Mouse (Mus musculus): ENCODE data around the gene Oaz2.

Gene Oaz2

DNA sequence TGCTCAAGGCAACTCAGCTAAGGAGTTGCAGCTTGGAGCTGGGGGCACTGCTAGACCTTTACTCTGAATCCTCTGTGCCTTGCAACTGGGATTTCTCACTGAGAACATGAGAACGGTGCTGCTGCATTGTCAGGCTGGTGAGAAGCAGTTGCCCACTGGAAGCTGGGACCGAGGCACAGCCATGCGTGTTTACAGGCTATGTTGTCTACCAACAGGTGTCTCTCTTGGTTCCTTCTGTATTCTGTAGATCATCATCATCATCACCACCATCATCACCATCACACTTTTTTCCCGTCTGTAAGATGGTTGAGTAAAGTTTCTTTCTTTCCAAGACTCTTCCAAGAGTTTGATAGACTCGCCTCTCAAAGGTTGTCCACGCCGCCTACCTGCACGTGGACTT lies at the start of gene Oaz2:
Oaz2 (plus strand) TSS at position 301 of the 400 bp plus-strand sequence.
- in situ Hi-C loops (cut with MboI, MseI), result loop anchor here (10.0 kb wide), 1 partner anchor 63 kb away; no protein-coding TSS in a partner anchor

DNA sequence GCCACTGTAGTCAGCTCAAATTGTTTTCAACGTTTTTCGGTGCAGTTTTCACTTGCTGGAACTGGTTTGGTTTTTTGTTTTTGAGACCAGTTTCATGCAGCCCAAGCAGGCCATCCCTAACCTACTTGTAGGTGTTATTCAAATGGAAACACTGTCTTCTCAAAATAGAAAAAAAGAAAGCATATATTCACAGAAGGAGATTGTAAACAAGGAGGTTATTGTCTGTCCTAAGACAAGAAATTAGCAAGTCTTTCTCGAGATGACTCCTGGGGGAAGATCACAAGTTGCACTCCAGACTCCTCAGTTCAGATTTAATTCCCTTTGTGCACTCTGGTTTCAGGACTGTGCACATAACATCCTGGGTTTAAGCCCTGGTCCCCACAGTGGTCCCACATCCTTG lies 48.5 kb upstream of the Oaz2 start:
- in situ Hi-C loops (cut with MboI, MseI), result no loop called here

DNA sequence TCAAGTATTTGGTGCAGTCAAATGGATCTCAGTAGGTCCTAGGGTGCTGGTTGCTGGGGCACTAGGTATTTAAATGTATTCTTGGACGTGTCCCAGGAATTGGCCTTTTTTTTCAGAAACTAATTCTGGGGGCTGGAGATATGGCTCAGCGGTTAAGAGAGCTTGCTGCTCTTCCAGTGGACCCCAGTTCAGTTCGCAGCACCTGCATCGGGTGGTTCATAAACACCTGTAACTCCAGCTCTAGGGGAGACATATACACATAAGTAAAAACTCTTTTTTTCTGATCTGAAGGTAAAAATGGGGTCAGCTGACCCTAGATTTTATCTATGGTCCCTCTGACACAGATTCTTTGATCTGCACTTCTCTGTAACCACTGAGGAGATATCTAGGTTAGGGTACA lies 46.6 kb upstream of the Oaz2 start:
- in situ Hi-C loops (cut with MboI, MseI), result no loop called here

DNA sequence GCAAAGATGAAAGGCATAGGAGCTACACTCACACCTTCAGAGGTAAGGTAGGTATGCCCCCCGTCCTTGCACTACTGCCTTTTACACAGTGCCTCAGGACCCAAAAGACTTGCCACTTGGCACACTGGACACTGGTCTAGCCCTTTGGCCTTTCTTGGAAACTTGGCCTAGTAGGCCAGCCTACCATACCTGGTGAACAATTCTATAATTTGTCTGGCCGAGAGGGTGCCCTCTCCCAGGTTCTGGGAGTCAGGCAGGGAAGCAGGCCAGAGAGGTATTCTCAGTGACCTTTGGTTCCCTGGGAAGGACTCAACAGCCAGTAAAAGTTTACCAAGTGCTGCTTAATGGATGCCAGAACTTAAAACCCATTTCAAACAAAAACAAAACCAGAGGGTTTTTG lies 46.1 kb upstream of the Oaz2 start:
- in situ Hi-C loops (cut with MboI, MseI), result no loop called here

DNA sequence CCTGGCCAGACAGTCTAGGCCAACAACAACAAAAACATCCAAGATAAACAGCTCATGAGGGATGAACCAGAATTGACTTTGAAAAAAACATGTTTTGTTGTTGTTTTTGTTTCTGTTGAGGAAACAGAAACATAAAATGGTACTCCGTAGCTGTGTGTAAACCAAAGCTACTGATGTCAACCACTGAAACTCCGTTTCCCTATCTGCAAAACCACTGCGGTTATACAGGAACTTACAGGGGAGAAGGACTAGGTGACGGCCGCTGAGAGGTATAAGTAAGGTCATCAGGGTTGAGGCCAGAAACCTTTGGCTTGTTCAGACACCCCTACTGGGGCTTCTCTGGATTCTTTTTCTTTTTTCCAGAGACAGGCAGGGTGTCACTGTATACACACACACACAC lies 45.0 kb upstream of the Oaz2 start:
- in situ Hi-C loops (cut with MboI, MseI), result no loop called here

DNA sequence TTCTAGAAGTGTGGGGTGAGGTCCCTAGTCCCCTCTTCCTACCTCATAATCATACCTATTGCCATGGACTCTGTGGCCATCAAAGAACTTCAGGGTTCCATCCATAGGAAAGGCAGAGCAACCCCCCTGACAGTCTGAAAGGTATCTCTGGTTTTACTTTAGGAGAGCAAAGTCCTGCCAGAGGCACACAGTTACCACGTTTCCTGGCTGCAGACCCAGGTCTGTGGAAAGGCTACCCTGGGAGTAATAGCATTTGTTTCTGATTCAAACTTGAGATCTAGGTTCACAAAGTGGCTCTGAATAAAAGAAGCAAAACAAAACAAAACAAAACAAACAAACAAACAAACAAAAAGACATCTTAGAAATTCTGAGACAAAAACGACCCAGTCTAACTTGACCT lies 43.5 kb upstream of the Oaz2 start:
- in situ Hi-C loops (cut with MboI, MseI), result no loop called here

DNA sequence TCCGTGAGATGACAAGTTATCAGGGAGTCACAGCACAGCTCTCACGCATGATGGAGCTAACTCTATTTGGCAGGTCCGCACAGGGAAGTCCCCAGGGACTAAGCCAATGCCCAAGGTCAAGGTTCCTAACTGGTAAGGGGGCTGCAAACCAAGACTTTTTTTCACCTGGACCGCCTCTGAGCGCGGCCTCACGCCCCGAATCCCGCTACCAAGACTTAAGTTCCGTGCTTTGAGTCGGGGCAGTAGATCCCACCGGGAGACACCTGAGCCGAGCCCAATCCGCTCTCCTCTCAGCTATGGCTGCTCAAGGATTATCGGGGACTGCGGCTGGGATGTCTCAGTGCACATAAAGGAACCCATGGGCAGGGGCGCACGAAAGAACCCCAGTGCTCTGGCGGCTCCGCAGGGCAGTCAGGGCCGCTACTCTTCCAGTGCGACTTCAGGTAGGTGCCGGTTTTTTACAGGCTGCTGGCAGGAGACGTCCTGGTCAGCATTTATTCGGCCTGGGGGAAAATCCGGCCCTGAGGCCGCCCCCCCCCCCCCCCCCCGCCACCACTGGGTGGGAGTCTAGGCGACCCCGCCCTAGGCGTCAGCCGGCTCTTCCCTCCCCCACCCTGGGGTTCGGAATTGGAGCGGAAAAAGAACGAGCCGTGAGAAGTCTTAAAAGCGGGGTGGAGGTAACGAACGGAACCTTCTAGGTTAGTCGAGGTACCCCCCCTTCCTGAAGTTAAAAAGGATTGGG lies 38.6 kb upstream of the Oaz2 start, which contains the start of gene Rbpms2:
Rbpms2 (plus strand) TSS at position 624 of the 742 bp plus-strand sequence.
- in situ Hi-C loops (cut with MboI, MseI), result no loop called here

DNA sequence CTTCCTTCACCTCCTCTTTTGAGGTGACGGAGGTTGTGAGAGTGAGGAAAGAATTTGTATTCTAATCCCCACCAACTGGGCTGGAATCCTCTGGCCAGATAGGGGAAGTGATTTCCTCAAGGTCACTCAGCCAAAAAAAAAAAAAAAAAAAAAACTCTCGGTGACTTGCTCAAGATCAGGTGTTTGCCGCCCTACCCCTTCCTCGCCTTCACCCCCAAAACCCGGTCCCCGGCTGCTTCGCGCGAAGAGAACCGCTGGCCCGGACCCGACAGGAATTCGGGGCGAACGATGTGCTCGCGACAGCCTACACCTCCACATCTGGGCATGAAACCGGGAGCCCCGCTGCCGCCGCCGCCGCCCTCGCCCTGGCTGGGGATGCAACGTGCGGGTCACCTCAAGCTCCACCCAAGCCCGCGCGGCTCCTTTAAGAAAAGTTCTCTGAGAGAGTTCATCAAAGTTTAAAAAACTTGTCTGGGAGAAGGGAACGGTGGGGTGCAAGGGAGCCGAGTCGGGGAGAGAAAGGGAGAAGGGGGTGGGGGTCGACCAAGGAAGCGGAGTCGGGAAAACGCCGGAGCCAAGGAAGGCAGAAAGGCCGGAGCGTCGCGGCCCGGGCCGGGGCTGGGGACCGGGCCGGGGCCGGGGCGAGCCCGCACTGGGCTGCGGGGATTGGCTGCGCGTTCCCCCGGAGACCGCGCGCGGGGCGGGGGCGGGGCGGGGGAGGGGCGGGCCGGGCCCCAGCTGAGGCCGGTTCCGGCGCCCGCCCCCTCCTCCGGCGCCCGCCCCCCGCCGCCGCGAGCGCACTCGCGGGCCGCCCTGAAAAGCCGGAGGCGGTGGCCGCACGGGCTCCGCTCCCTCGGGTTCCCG lies 37.8 kb upstream of the Oaz2 start:
- in situ Hi-C loops (cut with MboI, MseI), result no loop called here

DNA sequence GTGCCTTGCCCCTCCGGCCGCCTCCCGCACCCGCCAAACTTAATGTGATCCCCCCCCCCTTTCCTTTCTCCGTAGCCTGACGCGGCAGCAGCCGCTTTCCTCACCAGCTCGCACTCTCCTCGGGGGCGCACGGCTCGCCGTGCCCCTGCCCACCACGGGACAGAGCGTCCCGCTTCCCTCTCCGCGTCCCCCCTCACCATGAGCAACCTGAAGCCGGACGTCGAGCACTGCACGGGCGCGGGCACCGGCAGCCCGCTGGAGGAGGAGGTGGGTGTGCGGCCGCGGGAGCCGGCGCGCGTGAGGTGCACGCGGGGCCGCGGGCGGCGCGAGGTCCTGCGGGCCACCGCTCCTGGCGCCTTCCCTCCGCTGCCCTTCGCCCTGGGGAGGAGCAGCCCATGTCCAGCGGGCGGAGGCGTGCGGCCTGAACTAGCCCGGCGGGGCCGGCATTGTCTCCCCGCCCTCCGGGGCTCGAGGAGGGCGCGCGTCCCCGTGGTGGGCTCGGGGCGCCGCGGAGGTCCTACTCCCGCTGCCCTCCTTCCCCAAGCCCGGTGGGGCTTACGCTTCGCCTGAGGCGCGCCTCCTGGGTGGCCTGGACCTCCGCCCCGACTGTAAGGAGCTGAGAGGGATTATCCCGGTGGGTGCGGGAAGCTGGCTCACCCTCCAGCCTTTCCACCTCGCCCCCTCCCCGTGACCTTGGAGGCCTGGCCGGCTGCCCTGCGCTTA lies 37.0 kb upstream of the Oaz2 start:
- in situ Hi-C loops (cut with MboI, MseI), result no loop called here

DNA sequence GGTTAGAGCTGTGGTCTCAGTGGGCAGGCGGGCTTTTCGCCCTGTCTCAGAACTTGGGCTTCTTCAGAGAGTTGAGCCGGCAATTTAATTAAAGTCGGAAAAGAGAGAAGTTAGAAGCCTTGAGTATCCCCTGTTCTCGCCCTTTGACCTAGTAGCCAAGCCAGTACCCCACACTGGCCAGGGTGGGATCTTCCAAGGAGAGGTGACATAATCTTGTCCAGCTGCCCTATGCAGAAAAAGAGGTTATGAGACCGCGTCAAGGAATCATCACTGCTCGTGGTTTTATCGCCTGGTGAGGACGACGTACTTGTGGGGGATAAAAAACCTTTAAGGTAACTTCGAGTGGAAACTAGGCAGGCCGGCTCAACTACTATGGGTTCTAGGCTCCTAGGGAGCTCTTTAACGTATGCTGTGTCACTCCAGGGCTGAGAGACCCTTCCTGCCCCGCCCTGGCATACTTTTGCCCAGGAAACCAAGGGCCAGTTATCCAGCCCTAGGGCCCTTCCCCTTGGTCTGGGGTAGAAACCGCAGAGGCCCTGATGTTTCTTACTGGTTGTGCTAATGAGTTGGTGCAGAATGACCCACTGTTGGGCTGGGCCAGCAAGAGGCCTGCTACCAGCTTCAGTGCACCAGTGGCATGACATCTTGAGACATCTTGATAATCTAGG lies 36.3 kb upstream of the Oaz2 start:
- in situ Hi-C loops (cut with MboI, MseI), result no loop called here

DNA sequence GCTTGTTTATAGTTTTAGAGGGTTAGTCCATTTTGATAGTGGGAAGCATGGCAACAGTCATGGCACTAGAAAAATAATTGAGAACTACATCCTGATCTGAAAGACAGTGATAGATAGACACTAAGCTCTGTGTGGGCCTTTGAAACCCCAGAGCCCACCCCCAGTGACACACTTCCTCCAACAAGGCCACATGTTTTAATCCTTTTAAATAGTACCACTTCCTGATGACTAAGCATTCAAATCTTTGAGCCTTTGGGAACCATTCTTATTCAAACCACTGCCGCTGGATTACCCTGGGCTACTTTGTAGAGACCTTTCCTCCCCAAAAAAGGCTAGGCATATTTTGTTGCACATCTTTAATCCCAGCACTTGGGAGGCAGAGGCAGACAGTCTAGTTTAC lies 32.0 kb upstream of the Oaz2 start:
- in situ Hi-C loops (cut with MboI, MseI), result no loop called here

DNA sequence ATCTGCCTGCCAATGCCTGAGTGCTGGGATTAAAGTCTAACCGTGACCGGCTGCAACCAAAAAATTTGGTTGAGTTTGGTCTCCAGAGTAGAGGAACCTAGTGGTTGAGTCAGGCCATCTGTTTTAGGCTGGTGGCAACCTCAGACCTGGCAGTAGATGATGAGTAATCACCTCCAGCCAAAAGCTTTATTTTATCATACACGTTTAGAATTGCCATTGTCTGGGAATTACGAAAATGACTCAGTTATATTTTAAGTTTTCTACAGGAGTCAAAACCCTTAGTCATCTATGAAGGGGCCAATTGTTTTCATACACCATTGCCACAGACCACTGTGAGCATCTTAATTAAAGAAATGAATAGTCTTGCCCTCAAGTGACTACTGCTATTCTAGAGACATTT lies 30.9 kb upstream of the Oaz2 start:
- in situ Hi-C loops (cut with MboI, MseI), result no loop called here

DNA sequence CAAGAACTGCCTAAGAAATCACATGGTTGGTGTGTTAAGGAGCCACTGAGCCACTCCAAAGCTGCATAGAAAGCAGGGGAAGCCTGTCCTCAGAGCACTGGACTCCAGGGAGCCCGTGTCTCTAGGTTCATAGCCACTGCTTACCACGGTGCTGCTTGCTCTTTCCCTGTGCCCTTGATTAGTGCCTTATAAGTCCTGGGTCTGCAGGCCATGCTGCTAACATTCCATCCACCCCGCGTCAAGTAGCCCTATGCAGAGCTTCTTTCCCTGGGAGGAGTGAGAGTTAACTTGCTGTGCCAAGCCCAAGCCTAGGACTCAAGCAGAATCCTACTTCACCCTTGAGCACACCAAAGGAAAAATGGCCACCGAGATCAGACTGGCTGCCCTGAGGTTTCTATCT lies 28.7 kb upstream of the Oaz2 start:
- in situ Hi-C loops (cut with MboI, MseI), result no loop called here

DNA sequence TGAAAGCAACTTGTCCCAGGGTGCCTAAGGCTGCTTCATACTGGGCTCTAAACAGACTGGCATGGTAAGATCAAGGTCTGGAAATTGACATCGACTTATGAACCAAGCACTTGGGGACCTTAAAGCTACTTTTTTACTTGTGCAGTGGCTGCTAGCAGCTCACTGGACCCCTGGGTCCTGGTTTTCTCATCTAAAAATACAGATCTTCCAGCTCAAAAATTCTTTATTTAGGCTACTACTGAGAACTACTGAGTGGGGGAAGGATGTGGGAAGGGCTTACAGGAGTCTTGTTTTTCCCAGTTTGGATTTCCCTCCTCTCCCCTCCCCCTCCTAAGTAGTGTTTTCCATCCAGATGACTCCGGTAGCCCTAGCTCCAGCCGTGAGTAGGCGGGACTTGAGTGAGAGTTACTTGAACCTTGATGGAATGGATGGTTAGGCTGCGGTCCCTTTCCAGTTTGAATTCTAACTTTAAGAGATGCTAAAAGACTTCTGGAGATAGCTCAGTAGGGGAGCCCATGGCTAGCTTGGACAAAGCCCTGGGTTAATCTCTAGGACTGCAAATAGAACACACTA lies 26.9 kb upstream of the Oaz2 start:
- in situ Hi-C loops (cut with MboI, MseI), result no loop called here

DNA sequence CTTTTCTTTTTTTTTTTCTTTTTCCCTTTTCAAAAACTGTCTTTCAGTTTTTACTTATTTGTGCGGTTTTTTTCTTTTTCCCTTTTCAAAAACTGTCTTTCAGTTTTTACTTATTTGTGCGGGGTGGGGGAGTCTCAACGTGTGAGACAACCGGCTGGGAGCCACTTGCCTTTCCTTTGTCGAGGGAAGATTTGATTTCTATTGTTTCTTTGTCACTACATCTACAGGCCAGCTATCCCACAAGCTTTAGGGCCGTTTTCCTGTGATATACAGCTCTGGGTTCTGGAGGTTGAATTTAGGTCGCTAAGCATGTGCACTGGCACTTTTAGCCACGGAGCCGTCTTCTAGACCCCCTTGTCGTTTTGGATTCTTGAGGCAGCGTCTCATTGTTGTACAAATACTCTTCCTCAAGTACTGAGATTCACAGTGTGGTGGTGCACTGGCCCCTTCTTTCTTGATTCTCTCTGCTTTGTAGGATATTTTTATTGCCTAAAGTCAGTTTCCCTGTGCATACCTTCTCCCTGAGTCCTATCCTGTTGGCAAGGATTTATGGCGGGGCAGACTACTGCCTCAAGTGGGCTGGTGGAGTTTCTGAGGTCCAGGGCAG lies 26.3 kb upstream of the Oaz2 start:
- in situ Hi-C loops (cut with MboI, MseI), result no loop called here

DNA sequence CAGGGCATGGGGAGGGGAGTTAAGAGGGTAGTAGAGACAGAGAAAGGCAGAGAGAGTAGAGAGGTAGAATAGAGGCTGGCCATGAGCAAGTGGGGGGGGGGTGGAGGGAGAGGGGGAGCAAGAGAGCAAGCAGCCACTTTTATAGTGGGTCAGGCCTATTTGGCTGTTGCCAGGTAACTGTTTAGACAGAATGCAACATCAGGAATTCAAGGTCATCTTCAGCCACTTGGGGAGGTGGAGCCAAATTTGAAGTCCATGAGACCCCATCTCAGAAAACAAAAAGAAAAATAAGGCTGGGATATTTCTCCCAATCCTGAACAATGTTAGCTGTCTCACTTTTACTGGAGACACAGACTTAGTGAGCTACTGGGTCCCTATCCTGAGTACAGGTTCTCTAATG lies 25.3 kb upstream of the Oaz2 start:
- in situ Hi-C loops (cut with MboI, MseI), result no loop called here

DNA sequence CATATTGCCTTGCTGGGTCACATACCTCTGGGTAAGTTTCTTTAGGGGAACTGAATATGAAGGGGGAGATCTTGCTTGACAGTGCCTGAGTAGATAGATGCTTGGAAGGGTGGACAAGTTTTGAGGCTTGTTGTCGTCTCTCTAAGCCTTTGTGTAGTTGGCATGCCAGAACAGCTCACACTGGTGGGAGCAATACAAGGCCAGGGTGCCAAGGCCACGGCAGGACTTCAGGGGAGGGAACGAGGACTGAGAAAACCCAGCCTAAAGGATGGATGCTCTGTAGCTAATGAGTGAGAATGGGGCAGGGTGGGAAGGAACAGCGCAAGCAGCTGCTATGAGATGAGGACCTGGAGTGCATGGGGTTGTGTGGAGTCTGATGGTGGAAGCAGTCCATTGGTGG lies 22.8 kb upstream of the Oaz2 start:
- in situ Hi-C loops (cut with MboI, MseI), result no loop called here

DNA sequence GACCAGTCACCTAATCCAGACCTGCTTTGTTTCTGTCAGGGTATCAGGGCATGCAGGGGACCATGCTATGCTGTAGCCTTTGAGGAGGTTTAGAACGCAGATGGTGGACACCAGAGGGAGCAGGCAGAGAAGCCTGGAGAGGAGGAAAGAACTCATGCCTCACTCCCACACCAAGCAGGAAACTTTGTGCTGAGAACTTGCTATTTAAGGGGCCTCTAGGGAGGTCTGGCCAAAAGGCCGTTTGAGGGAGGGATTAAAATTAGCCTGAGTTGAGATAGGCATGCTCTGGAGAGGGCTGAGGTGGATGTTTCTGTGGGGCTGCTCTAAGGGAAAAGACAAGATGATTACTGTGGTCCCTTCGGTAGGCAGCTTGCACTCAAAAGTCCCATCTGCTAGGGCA lies 21.8 kb upstream of the Oaz2 start:
- in situ Hi-C loops (cut with MboI, MseI), result no loop called here

DNA sequence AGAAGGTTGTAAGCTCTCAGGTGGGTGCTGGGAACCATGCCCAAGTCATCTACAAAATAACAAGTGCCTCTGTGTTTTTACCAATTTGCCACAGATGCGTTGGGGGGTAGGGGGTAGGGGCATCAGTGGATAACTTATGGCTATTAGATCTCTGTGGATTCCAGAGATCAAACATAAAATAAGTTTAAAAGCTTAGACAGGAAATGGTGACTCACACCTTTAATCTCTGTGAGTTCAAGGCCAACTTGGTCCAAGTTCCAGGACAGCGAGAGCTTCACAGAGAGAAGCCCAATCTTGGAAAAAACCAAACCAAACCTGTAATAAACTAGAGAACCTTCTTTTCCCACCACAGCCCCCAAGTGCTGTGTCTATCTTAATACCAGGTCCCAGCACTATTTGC lies 21.0 kb upstream of the Oaz2 start:
- in situ Hi-C loops (cut with MboI, MseI), result no loop called here

DNA sequence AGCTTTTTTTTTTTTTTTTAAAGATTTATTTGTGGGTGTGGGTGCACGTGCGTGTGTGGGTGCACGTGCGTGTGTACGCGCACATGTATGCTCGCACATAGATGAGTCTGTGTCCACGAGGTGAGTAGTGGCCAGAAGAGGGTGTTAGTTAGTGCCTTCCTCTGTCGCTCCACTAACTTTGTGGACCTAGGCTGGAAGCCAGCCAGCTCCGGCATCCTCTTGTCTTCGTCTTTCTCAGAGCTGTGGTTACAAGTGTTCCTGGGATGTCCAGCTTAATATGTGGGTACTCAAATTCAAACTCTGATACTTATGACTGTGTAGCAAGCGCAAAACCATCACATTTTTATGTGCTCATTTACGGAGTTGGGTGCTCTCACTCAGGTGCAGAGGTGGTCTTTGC lies 19.1 kb upstream of the Oaz2 start:
- in situ Hi-C loops (cut with MboI, MseI), result no loop called here

DNA sequence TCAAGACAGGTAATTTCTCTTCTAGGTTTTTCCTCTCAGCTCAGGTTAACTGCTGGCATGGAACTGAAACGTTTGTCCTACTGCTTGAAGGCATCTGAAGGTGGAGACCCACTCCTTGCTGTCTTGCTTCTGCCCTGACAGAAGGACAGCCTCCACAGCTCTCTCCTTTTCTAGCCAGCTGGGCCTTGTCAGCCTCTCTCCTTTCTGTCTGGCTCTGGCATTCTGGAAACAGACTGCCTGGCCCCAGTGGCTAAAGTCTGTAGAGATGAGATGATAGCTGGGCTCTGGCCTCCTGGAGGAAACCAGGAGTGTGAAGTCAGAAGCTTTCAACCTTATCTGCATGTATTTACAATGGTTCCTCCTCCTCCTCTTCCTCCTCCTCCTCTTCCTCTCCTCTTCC lies 17.8 kb upstream of the Oaz2 start:
- in situ Hi-C loops (cut with MboI, MseI), result loop anchor here (10.0 kb wide), 1 partner anchor 395 kb away; no protein-coding TSS in a partner anchor

All from T-helper 1 cell (primary cell).